Mouse (Mus musculus) kidney, adult 2 months (tissue): Measurements from ENCODE around the gene Prkar1b.

Source experiments
- CTCF ChIP-seq: fragments of 200-500 bp; conservative IDR thresholded peaks from 2 replicates; pipeline ENCODE4 v1.5.1; 2011; ENCODE audit warnings: low read depth, mild to moderate bottlenecking, control low read depth, low read length, moderate library complexity, mixed read lengths; ENCODE audit not compliant: insufficient read depth, insufficient read length
- POLR2A ChIP-seq: fragments of 200-500 bp; IDR thresholded peaks from one replicate; pipeline ENCODE4 v1.6.1; 2011; ENCODE audit warnings: low read depth, low read length, control low read depth

DNA sequence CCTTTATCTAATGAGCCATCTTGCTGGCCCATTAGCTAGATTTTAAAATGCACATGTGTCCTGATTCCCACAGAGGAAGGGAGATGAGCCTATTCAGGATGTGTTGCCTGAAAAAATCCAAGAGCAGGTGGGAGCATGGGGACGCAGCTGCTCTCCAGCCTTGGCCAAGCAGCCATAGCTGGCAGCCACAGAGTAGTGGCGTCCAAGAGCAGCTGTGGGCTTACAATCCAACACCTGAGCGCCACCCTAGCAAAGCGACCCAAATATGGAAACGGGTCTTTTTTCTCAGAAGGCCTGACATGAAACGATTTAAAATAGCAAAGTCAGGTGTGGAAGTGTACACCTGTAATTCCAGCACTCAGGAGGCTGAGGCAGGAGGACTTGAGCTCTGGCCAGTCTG, 145.2 kb downstream of the Prkar1b start:
- TF ChIP-seq CTCF = no peak
- TF ChIP-seq POLR2A = no peak
